Mouse (Mus musculus): ENCODE results near the gene Cdc20b.

GRCm38 (mm10) chr13:112989541-112989940, 45.4 kb upstream of the Cdc20b start:
- no peak for TF ChIP-seq EP300 (IDR thresholded peaks at IDR 0.05; ENCODE audit: insufficient read depth, low read depth, low read length)
- no peak for TF ChIP-seq POLR2A (IDR thresholded peaks at IDR 0.05; ENCODE audit: insufficient read depth, low read length)
